ENCODE assay signal across 13 mouse cellular contexts in the genomic region with DNA sequence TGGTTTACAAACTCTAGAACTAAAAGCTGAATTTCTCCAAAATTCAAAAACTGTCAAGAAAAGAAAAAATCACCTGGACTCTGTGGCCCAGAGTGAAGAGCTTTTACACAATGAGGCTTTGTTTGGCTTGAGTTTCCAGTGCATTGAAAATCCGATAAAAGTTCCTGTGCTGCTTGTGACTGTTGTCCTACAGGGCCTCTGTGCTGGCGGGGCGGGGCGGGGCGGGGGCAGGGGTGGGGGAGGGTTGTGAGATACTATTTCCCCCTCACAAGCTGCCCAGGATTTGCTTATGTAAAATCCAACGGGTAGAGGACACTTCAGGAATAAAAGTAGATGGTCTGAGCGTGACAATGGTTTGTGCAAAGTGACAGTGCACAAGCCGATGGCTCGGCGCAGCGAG. TPM values are rescaled to one million over a fixed set of nuclear protein-coding genes. Genes with fewer than 3 reads are reported as not detected.
DNase-seq lines count a peak whose midpoint lies in the region; ATAC-seq and TF ChIP-seq lines count a peak whose summit lies in the region.
"Had no signal": no experiment of that assay in that cellular context is flagged by ENCODE, and none has a peak within 500 bp of the region (broad histone marks: within the 10 kb centered on the region; RNA-seq: fewer than 3 reads in every experiment).

No protein-coding gene starts in this region.

- no peaks in the 10 kb centered on the region for H3K27me3 ChIP-seq in hindbrain, embryonic 10.5 days (ENCODE audit: insufficient read depth, poor library complexity, severe bottlenecking)
- no peaks in the 10 kb centered on the region for H3K27me3 ChIP-seq in hindbrain, postnatal 0 days (ENCODE audit: insufficient read depth, low read length)
- no peaks in the 10 kb centered on the region for H3K27me3 ChIP-seq in embryonic facial prominence, embryonic 10.5 days (replicated peaks; ENCODE audit: low read depth, poor library complexity, severe bottlenecking)
- H3K27me3 ChIP-seq in liver, embryonic 14.5 days (ENCODE audit: control insufficient read depth, insufficient read depth, low read length): no peaks in the 10 kb centered on the region
- H3K27me3 ChIP-seq: neural tube, embryonic 13.5 days had no signal

- peak overlapping the region; percentile 62; the same call in 1 of the 2 replicates for H3K27ac ChIP-seq in hindbrain, embryonic 10.5 days
- no peak overlapping the region for H3K27ac ChIP-seq in hindbrain, postnatal 0 days
- no peak overlapping the region for H3K27ac ChIP-seq in embryonic facial prominence, embryonic 10.5 days (replicated peaks)
- no peak overlapping the region for H3K27ac ChIP-seq in liver, embryonic 14.5 days
- H3K27ac ChIP-seq: neural tube, embryonic 13.5 days had no signal

- H3K9me3 ChIP-seq in hindbrain, embryonic 10.5 days: no peaks in the 10 kb centered on the region
- H3K9me3 ChIP-seq in hindbrain, postnatal 0 days (ENCODE audit: low read length): no peaks in the 10 kb centered on the region
- H3K9me3 ChIP-seq in embryonic facial prominence, embryonic 10.5 days: no peaks in the 10 kb centered on the region
- H3K9me3 ChIP-seq in liver, embryonic 14.5 days (ENCODE audit: control insufficient read depth, low read length): no peaks in the 10 kb centered on the region

- DNase-seq in embryo, embryonic 10.5 days (ENCODE audit: low spot score): peak; percentile 17
- DNase-seq in embryo, embryonic 10 days (ENCODE audit: low spot score): no peak
- DNase-seq in hindbrain, embryonic 10.5 days (ENCODE audit: low spot score): no peak
- DNase-seq in hindbrain, postnatal 0 days (ENCODE audit: low spot score): no peak
- DNase-seq in embryonic facial prominence, embryonic 10.5 days (ENCODE audit: low spot score): peak; percentile 18
- DNase-seq in liver, embryonic 14.5 days (ENCODE audit: low read depth in 3 of 3, low spot score in 3 of 3): no peak
- DNase-seq in urinary bladder, adult 18-20 months (ENCODE audit: low spot score in 2 of 2): no peak
- no peak for DNase-seq in cerebellum, adult 11-12 months
- DNase-seq: cerebellum, postnatal 36 days; gastrocnemius, postnatal 14 days; kidney, adult 11 months; right cerebral cortex, adult 18-20 months had no signal

- no peak overlapping the region for H3K4me2 ChIP-seq in hindbrain, postnatal 0 days (ENCODE audit: low read depth, low read length)
- H3K4me2 ChIP-seq in liver, embryonic 14.5 days (ENCODE audit: low read depth): peak overlapping the region; percentile 43

- TF ChIP-seq CTCF in hindbrain, postnatal 0 days (IDR thresholded peaks at IDR 0.05; ENCODE audit: low read depth): no peak
- no peak for TF ChIP-seq CTCF in liver, embryonic 14.5 days (IDR thresholded peaks at IDR 0.05; ENCODE audit: low read depth)

- WGBS in hindbrain, embryonic 10.5 days: 31% methylated on average over 11 of the region's 11 CpGs
- WGBS in hindbrain, postnatal 0 days: 37% methylated on average over 11 of the region's 11 CpGs
- WGBS in embryonic facial prominence, embryonic 10.5 days: 33% methylated on average over 11 of the region's 11 CpGs
- WGBS in liver, embryonic 14.5 days (ENCODE audit: insufficient replicate concordance): 34% methylated on average over 11 of the region's 11 CpGs

- H3K4me3 ChIP-seq in hindbrain, embryonic 10.5 days: no peak overlapping the region
- no peak overlapping the region for H3K4me3 ChIP-seq in hindbrain, postnatal 0 days (ENCODE audit: low read length)
- 0 out of 2 replicates have a peak overlapping the region, but pooled peaks have one; percentile 11 for H3K4me3 ChIP-seq in embryonic facial prominence, embryonic 10.5 days
- no peak overlapping the region for H3K4me3 ChIP-seq in liver, embryonic 14.5 days (ENCODE audit: insufficient read depth in 1 of 2, low read depth in 2 of 2, low read length in 2 of 2)
- H3K4me3 ChIP-seq: neural tube, embryonic 13.5 days had no signal

- no peak overlapping the region for H3K9ac ChIP-seq in hindbrain, postnatal 0 days (replicated peaks; ENCODE audit: low read length)
- no peak overlapping the region for H3K9ac ChIP-seq in liver, embryonic 14.5 days (replicated peaks)
- H3K9ac ChIP-seq: neural tube, embryonic 13.5 days had no signal

- TF ChIP-seq EP300 in liver, embryonic 14.5 days (IDR thresholded peaks at IDR 0.05; ENCODE audit: low read depth): no peak

- peaks cover 9% of the 10 kb centered on the region; the same call in 1 of the 2 replicates for H3K4me1 ChIP-seq in hindbrain, embryonic 10.5 days (replicated peaks)
- no peaks in the 10 kb centered on the region for H3K4me1 ChIP-seq in hindbrain, postnatal 0 days (ENCODE audit: insufficient read depth, low read length)
- H3K4me1 ChIP-seq in embryonic facial prominence, embryonic 10.5 days: peaks cover 9% of the 10 kb centered on the region
- H3K4me1 ChIP-seq in liver, embryonic 14.5 days (replicated peaks; ENCODE audit: control insufficient read depth in 2 of 2, insufficient read depth in 2 of 2, low read length in 1 of 2): peaks cover 4 to 14% of the 10 kb centered on the region in 2 experiments; a peak in 2 of 4 replicates

- ATAC-seq in hindbrain, postnatal 0 days: no peak
- peak; percentile 64; the same call in 1 of the 2 replicates for ATAC-seq in liver, embryonic 14.5 days (ENCODE audit: insufficient read depth)

- no peaks in the 10 kb centered on the region for H3K36me3 ChIP-seq in hindbrain, embryonic 10.5 days
- H3K36me3 ChIP-seq in hindbrain, postnatal 0 days (ENCODE audit: insufficient read depth, low read length): no peaks in the 10 kb centered on the region
- no peaks in the 10 kb centered on the region for H3K36me3 ChIP-seq in embryonic facial prominence, embryonic 10.5 days (replicated peaks)
- H3K36me3 ChIP-seq in liver, embryonic 14.5 days (replicated peaks; ENCODE audit: control insufficient read depth, insufficient read depth, low read depth): no peaks in the 10 kb centered on the region
- H3K36me3 ChIP-seq: neural tube, embryonic 13.5 days had no signal

RNA-seq across cellular contexts. Expression of gene Pparg, which starts 16.2 kb away (rescaled TPM):
- 0.20 TPM in 1 of 2 replicates, not detected in the other for polyA plus RNA-seq in hindbrain, embryonic 10.5 days (2016; fragmentation: Nextera tagmentation; extraction: Ambion mirVana)
- total RNA-seq in hindbrain, postnatal 0 days (2014; rRNA removed): 0.26 TPM in 1 of 2 replicates, not detected in the other
- polyA plus RNA-seq in hindbrain, postnatal 0 days (2015; fragmentation: Nextera tagmentation; extraction: Ambion mirVana): 0.26 and 0.46 TPM in 2 replicates
- polyA plus RNA-seq in embryonic facial prominence, embryonic 10.5 days (2016; fragmentation: Nextera tagmentation; extraction: Ambion mirVana): 0.16 and 0.30 TPM in 2 replicates
- 0.45 and 0.67 TPM in 2 replicates for polyA plus RNA-seq in liver, embryonic 14.5 days (2012; rRNA removed)
- 1.7 and 1.9 TPM in 2 replicates for polyA plus RNA-seq in liver, embryonic 14.5 days (2014; fragmentation: Nextera tagmentation; extraction: Ambion mirVana)

Comparison
In these comparisons a context has a peak if more than half of its experiments do, and no peak if none do; other contexts are left out.
1. DNase-seq: peak in embryo, embryonic 10.5 days (single experiment) and embryonic facial prominence, embryonic 10.5 days (single experiment); none in embryo, embryonic 10 days (single experiment), hindbrain, embryonic 10.5 days (single experiment), hindbrain, postnatal 0 days (single experiment), liver, embryonic 14.5 days (0 of 3), urinary bladder, adult 18-20 months (0 of 2) and cerebellum, adult 11-12 months (single experiment).